Mouse (Mus musculus) layer of hippocampus, postnatal 14 days (tissue): Measurements from ENCODE around the gene Ftsj1. TPM values are rescaled to one million over a fixed set of nuclear protein-coding genes. Genes with fewer than 3 reads are reported as not detected.

Source experiments
- DNase-seq, 2 experiments: peaks; one replicate each; pipeline ENCODE4 v3.0.0; 2021 to 2022; ENCODE audit warnings: low spot score in 2 of 2, mixed read lengths in 1 of 2
- total RNA-seq, 2 experiments: library from RNA; stranded (reverse); gene quantifications; 2 replicates each; pipeline ENCODE4 v1.2.3; 2021

Gene Ftsj1
- total RNA-seq, 2 experiments from 2014 or later, result 23.5 to 25.3 TPM

DNA sequence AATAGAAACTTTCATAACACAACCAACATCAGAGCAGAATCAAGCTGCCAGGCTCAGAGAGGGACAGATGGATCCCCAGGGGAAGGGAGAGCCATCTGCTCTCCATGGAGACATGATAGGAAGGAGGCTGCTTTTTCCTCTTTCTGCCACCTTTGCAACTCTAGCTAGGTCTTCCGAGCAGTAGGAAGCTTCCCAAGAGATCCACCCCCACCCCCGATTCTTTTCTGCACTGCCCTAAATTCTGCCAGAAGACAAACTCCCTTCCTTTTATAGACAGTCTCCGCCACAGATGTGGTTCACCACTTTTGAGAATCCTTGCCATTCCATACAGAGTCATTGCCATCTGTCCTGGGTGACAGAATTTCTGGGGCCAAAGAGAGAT lies 29.9 kb downstream of the Ftsj1 start:
- peak; percentile 16 to 74 for DNase-seq

DNA sequence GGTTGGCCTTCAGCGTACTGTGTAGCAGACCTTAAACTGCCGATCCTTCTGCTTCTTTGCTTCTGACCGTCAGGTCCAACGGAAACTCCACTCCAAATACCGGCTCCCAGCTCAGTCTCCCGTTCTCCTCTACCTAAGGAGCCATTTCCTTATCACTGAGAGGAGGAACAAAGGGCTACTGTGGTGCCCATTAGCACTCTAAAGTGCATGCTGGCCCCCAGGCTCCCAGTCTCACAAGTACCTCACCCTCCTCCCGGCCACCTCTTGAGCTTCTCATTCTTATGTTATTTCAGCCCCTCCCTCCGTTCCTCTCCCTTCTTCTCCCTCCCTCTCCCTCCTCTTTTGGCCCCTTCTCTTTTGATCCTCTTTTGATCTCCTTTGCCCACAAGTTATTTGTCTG lies 32.6 kb downstream of the Ftsj1 start:
- DNase-seq, result no peak

DNA sequence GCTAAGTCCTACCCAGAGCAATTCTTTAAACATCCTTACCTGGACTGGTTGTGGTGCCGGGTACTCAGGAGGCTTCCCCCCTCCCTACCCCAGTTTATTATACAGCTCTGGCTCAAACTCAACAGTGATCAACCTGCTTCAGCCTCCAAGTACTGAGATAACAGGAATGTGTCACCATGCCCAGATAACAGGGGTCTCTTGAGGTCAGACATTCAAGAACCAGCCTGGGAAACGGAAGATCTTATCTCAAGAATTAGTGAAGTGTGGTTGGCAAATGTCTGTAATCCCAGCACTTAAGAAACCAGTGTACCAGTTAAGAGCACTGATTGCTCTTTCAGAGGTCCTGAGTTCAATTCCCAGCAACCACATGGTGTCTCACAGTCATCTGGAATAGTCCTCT lies 34.1 kb downstream of the Ftsj1 start:
- no peak for DNase-seq

DNA sequence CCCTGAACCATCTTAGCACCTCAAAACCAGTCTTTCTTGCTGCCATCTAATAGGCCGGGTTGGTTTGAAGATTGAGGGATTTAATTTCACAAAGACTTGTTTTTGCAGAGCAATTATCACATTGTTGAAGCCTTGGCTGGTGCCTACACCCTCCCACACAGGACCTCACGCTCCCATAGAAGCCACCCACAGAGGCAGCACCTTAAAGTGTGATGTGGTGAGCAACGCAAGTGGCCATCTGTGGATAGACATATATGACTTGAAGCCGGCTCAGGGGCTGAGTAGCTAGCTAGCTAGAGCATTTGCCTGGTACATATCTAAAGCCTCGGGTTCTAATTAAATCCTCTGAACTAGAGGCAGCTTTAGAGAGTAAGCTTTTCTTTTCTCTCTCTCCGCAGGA lies 34.8 kb downstream of the Ftsj1 start:
- DNase-seq, result peak in 1 of 2 experiments; percentile 21

DNA sequence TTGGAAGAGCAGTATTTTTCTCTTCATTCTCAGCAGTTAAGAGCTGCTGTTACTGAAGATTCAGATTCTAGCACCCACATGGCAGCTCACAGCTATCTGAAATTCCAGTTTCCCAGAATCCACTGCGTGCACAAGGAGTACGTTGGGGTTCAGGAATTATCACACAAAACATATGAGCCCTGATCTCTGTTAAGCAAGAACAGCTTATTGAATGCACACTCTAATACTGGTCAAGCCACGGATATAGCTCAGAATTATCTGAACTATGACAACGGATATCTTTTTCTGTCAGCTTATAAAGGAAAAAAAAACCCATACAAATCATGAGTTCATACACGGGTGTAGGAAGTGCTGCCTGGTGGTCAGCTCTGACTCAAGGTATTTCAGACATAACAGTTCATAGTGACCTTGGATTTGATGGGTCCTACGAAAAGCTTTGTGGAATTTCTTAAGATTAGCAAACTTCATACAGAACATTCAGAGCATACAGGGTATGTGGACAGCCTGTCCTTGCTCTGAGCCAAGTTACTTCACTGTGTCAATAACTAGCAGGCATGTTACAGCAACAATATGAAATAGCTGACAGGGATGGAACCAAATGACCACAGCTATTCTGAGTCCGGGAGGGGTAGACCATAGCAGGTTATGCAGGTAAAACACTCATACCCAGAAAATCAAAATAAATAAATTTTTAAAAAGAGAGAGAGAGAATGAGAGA lies 40.6 kb downstream of the Ftsj1 start:
- DNase-seq, result no peak

DNA sequence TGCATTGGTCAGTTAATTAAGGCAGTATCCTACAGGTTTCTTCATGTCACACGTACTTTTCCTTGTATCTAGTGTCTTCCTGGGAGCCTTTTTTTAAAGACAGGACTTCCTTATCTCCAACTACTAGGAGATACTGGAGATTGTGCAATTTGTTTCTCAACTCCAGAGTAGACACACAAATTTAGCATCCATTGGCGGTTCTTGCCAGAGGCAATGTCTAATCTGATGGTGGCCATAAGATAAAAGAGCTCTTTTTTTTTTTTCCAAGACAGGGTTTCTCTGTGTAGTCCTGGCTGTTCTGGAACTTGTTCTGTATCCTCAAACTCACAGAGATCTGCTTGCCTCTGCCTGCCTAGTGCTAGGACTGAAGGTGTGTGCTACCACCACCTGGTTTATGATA lies 42.5 kb downstream of the Ftsj1 start:
- DNase-seq, result no peak

DNA sequence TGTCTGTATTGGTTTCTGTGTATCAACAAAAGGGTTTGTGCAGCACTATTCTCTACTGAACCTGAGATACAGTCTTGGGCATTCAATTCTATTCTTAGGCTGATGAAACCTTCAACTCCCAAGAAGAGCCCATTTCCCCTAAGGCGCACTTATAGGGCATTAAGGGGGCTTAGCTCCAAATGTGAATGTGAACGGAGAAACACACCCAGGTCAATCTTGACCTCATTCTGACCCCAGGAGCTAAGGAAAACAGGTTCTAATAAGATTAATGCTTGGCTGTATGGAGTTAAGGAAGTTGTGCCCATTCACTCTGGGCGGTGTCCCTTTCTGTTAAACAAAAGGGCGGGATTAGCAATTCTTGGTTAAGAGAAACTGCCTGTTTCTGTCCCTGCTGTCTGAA lies 45.0 kb downstream of the Ftsj1 start:
- no peak for DNase-seq

DNA sequence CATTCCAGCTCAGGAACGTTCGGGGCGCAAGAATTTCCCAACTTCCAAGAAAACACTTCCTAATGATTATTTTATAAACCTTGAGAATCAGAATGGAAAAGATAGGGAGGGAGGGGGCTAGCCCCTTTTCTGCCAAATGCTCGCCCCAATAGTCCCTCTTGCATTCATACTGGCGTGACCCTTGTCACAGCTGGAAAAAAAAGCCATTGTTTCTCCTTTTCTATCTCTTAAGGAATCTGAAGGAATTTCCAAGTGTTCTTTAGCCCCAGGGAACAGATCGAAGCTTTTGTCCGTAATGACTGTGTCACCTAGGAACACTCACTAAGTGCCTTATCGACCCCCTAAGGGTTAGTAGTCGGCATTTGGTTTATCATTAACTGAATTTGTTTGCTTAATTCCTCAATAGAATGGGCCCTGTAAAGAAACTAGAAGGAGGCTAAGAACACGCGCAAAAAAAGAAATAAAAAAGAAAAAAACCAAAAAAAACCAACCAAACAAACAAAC lies 45.5 kb downstream of the Ftsj1 start:
- DNase-seq, result no peak

DNA sequence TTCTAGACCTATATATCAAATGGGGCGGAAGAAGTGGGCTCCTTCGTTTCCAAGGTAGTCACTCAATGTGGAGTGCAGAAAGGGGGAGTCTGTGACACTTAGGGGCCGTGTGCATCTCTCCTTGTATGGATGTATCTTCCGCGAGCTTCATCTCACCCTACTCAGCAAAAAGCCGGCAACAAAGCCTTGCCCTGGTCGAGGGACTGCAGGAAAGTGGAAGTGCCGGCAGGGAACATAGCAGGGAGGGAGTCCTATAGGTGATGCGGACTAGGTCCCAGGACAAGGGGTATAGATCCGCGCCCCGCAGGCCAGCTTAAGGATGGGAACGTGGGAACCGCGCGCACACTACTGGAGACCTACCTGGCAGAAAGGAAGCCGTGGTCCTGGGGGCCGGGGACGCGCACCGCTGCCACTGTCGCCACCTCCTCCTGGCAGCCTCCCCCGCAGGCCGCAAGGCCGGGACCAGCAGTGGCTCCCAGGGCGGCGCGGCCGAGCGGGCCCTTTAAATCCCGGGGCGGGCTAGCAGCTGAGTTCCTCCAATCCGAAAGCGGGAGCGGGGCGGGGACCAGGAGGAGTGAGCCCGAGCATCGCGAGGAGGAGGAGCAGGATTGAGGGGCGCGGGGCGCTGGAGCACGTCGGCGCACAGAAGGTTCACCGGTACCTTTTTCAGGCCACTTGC lies 46.1 kb downstream of the Ftsj1 start, which contains the start of gene Porcn:
Gene Porcn, minus strand, starts transcription at position 511 of the 679 bp plus-strand sequence.
- DNase-seq, result peak; percentile 70 to 84

DNA sequence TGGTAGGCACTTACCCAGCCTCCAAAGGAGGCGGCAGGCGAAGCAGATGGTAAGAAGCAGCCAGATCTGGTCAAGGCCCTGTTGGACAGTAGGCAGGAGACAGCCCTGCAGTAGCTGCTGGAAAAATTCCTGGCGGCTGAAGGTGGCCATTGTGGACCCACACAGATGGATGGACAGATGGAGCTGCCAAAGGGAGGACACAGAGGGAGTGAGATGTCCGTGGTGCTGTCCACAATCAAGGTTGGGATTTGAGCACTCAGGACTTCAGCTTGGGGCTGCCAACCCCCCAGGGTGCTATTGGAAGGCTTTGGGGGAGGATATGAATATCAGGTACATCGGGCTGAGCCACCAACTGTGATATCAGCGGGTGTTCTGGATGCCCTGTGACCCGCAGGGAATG lies 46.7 kb downstream of the Ftsj1 start:
- DNase-seq, result peak in 1 of 2 experiments; percentile 8

DNA sequence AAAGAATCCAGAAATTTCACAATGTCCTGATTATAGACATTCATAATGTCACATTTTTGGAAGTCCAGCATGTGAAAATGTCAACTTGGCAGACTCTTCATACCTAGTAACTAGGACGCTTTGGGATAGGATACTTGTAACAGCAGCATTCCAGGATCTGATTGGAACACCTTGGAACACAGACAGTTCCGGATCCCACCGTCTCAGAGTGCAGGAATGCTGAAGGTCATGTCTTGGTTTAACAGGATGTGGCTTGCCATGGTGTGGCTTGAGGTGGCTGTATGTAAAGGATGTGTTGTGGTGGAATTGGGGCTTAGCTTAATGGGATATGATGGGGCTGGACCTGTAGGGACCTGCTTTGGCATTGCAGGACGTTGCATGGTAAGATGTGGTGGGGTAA lies 47.1 kb downstream of the Ftsj1 start:
- DNase-seq, result no peak

DNA sequence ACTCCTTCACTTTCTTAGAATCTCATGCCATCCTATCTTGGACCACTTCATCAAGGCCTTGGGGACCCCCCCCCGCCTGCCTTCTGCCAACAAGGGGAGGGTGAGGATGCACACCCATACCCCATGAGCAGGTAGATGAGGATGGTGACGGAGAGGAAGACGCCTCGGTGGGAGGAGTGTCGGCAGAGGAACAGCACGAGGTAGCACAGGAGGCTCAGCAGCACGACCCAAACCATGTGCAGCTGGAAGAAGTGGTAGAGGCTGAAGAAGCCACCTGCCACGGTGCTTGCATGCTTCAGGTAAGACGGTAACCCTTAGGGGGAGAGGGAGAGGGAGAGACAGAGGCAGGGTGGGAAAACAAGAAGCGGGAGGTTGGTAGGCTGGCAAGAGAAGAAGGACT lies 48.1 kb downstream of the Ftsj1 start:
- no peak for DNase-seq

DNA sequence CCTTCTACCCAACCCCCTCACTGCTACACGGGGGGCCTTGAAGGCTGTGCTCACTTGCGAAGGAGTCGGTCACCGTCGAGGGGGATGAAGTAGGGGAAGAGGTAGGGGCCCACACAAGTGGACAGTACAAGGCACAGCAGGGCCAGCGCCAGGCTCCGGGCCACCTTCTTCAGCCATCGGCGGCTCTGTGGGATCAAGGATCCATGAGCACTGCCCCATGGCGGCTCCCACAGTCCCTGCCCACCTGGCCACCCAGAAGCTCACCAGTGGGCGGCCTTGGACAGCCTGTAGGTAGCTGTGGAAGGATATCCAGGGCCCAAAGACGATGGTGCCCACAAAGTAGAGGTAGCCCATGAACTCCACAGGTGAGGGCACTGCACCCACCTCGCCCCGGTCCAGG lies 49.1 kb downstream of the Ftsj1 start:
- no peak for DNase-seq

DNA sequence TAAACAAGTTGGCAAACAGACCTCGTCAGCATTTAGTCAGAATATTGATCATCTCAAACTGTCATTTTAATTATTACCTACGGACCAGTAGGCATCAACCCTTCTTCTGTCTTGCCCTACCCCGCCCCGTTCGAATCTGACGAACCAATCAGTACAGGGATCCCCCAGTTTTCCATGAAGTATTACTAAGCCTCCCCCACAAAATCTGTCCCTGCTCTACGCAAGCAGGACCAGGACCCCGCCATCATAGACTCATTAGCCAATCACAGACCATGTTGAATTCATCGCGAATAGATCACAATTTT lies 58.8 kb downstream of the Ftsj1 start, which contains the start of gene Ebp:
Gene Ebp, minus strand, starts transcription at position 94 of the 305 bp plus-strand sequence.
- peak; percentile 31 to 75 for DNase-seq

DNA sequence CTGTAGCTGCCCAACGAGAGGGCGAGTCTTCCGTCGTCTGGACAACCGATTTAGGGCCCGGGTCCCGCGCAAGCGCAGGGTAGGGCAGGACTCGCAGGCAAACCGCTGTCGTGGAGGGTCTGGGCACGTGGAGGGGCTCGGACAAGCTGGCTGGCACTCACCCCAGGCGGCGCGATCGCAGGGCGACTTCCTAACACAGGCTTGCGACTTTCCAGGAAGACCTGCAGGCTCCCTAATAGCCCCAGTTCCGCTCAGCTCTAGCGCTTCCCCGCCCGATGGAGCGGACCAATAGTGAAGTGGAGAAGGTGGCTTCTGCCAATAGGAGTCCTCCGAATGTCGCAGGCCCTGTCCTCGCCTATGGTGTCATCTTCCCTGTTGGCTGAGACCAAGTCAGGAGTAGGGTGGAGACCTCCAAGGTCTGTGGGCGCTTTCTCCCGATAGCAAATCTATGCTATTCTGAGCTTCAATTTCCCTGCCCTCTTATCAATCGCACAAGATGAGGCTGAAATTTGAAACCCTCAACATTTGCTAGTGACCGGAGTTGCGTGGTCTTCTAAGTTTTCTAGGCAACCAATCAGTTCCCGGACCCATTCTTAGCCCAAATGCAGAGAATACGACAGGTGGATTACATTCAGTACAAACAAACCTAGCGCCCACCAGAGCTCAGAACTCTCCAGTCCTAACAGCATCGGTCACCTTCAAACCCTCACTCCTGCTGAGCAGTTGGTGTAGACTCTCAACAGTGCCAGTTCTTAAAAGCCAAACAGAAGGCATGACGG lies 59.4 kb downstream of the Ftsj1 start:
- peak; percentile 73 to 79 for DNase-seq

DNA sequence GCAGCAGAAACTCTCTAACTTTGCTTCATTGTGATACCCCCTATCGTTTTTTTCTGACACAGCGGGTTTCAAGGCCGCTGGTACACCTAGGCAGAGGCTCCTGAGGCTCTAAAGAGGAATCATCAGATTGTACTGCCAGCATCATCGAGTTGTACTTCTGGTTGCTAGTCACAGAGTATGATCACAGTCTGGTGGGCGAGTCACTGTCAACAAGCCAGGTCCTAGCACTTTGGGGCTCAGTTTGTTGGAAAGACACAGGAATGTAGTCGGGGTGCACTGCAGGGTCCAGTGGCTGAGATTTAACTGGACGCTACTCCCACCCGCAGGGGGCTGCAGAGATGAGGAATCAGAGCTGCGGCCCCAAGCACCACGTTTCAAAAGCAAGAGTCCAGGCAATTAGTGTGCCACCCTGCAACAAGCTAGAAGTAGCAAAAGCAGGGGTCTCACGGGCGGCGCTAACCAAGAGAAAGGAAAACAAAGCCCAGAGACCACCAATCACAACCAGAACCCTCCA lies 60.0 kb downstream of the Ftsj1 start:
- peak in 1 of 2 experiments; percentile 16 for DNase-seq

Other genes with a start within 250 kb of the Ftsj1 start
- not detected for gene Glod5, start 233.9 kb downstream of the Ftsj1 start, total RNA-seq
- gene Suv39h1, start 177.6 kb downstream of the Ftsj1 start, total RNA-seq, result 10 to 100 TPM; 25.0 to 28.2 TPM
- 1 to 10 TPM; 2.0 to 2.2 TPM for gene Was, start 161.9 kb downstream of the Ftsj1 start, total RNA-seq
- 100 to 1,000 TPM; 214 to 218 TPM for gene Wdr13, start 119.5 kb downstream of the Ftsj1 start, total RNA-seq
- gene Rbm3, start 106.5 kb downstream of the Ftsj1 start, total RNA-seq, result 100 to 1,000 TPM; 193 to 258 TPM
- gene Tbc1d25, start 76.2 kb downstream of the Ftsj1 start, total RNA-seq, result 10 to 100 TPM; 12.7 to 15.8 TPM
- gene Ebp, start 58.9 kb downstream of the Ftsj1 start, total RNA-seq, result 10 to 100 TPM; 30.5 to 42.9 TPM
- 10 to 100 TPM; 87.1 to 91.3 TPM for gene Porcn, start 45.9 kb downstream of the Ftsj1 start, total RNA-seq
- gene Slc38a5, start 18.7 kb upstream of the Ftsj1 start, total RNA-seq, result 10 to 100 TPM; 10.1 to 11.0 TPM
- not detected for gene Ssxb10, start 75.0 kb upstream of the Ftsj1 start, total RNA-seq
- gene Ssxb9, start 114.6 kb upstream of the Ftsj1 start, total RNA-seq, result not detected
- not detected for gene Ssxb1, start 160.9 kb upstream of the Ftsj1 start, total RNA-seq
- gene Ssxb2, start 209.3 kb upstream of the Ftsj1 start, total RNA-seq, result not detected